Mouse (Mus musculus) liver, postnatal 0 days (tissue): ENCODE results near the gene Sds. TPM values are rescaled to one million over a fixed set of nuclear protein-coding genes. Genes with fewer than 3 reads are reported as not detected.

Experiments
- ATAC-seq: fragments of 200-750 bp; cut with Nextera tagmentation; 2 replicates; pipeline ENCODE4 v1.8.0; 2017; ENCODE audit warnings: mild to moderate bottlenecking, moderate library complexity
- DNase-seq: peaks from one replicate; pipeline ENCODE4 v3.0.0-alpha.2; 2016
- H3K27ac ChIP-seq: fragments of 300-500 bp; sonication (generic); 2 replicates; pipeline ENCODE4 v1.5.1; 2014; ENCODE audit warnings: antibody characterized with exemption, moderate library complexity, mild to moderate bottlenecking, low read depth
- H3K27me3 ChIP-seq: fragments of 300-500 bp; sonication (generic); 2 replicates; pipeline ENCODE4 v1.6.1; 2014; ENCODE audit warnings: low read length, control low read depth, mixed read lengths; ENCODE audit not compliant: insufficient read depth
- H3K36me3 ChIP-seq: fragments of 300-500 bp; sonication (generic); replicated peaks from 2 replicates; pipeline ENCODE4 v1.6.1; 2014; ENCODE audit warnings: mild to moderate bottlenecking, control low read depth, low read length, moderate library complexity, mixed read lengths; ENCODE audit not compliant: insufficient read depth
- H3K4me1 ChIP-seq: fragments of 300-500 bp; sonication (generic); 2 replicates; pipeline ENCODE4 v1.6.1; 2014; ENCODE audit warnings: antibody characterized with exemption, mild to moderate bottlenecking, control low read depth; ENCODE audit not compliant: insufficient read depth
- H3K4me2 ChIP-seq: fragments of 300-500 bp; sonication (generic); 2 replicates; pipeline ENCODE4 v1.6.1; 2014; ENCODE audit warnings: low read depth, mild to moderate bottlenecking, low read length, moderate library complexity, mixed read lengths
- H3K4me3 ChIP-seq: fragments of 300-500 bp; sonication (generic); 2 replicates; pipeline ENCODE4 v1.5.1; 2014; ENCODE audit warnings: low read depth, low read length
- H3K9ac ChIP-seq: fragments of 300-500 bp; sonication (generic); replicated peaks from 2 replicates; pipeline ENCODE4 v1.6.1; 2014; ENCODE audit warnings: mild to moderate bottlenecking, moderate library complexity
- H3K9me3 ChIP-seq: fragments of 300-500 bp; sonication (generic); 2 replicates; pipeline ENCODE4 v1.6.1; 2016; ENCODE audit warnings: mild to moderate bottlenecking, control low read depth, low read length, mixed read lengths
- CTCF ChIP-seq: sonication (generic); IDR thresholded peaks from 2 replicates; pipeline ENCODE4 v1.5.1; 2016; ENCODE audit warnings: antibody characterized with exemption, low read depth
- EP300 ChIP-seq: IDR thresholded peaks from 2 replicates; pipeline ENCODE4 v1.6.1; 2016; ENCODE audit warnings: antibody characterized with exemption, low read depth, mild to moderate bottlenecking
- WGBS: fragments of 180-500 bp; shearing (Covaris S2); extraction: QIAGEN DNeasy Blood & Tissue Kit; methylation state at CpG from one replicate; pipeline ENCODE4 v1.1.7; 2014; ENCODE audit not compliant: insufficient replicate concordance; 5-methylcytosine and 5-hydroxymethylcytosine counted together
- polyA plus RNA-seq: library from polyadenylated mRNA; unstranded; fragments of >200 nt; fragmentation: Nextera tagmentation; extraction: Ambion mirVana; gene quantifications from 2 replicates; pipeline ENCODE4 v1.2.1, GENCODE M21; 2015

The Sds gene
- polyA plus RNA-seq, 1 experiment from 2014 or later: 32.5 TPM

DNA sequence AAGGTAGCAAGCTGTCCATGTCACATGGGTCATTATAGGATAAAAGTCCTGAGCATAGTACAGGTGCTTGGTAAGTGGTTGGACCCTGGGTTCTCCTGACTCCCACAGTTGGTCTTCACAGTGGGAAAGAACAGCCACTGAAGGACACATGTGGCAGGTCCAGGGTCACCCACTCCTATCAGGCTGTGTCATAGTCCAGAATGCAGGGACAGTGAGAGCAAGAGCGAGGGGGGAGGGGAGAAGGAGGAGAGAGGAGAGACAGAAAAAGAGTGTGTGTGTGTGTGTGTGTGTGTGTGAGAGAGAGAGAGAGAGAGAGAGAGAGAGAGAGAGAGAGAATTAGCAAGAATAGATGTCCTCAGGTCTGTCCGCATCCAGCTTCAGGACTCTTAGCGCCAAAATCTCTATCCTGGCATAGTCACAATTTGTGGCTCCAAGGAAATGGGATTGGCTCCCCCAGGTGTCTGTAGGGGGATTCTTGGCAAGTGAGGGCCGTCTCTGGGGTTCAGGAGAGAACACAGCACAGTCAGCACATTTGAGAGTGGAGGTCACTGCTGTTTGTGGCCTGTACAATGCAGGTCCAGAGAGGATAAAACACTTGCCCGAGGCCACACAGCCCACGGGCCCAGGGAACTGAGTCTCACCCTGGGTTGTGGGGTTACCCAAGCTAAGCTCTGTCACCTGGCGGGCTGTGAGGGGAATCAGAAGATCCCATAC, 19.3 kb upstream of the Sds start:
- Histone ChIP-seq H3K4me2 (no peak overlapping the region), H3K36me3 (no peaks in the 10 kb centered on the region), H3K4me1 (no peaks in the 10 kb centered on the region), H3K9ac (no peak overlapping the region), H3K27me3 (peaks cover 26% of the 10 kb centered on the region), H3K9me3 (no peaks in the 10 kb centered on the region), H3K27ac (no peak overlapping the region), H3K4me3 (no peak overlapping the region)
- DNase-seq: no peak
- ATAC-seq: no peak
- TF ChIP-seq CTCF (no peak), EP300 (no peak)
- WGBS: 40% methylated on average over 7 of the region's 7 CpGs

DNA sequence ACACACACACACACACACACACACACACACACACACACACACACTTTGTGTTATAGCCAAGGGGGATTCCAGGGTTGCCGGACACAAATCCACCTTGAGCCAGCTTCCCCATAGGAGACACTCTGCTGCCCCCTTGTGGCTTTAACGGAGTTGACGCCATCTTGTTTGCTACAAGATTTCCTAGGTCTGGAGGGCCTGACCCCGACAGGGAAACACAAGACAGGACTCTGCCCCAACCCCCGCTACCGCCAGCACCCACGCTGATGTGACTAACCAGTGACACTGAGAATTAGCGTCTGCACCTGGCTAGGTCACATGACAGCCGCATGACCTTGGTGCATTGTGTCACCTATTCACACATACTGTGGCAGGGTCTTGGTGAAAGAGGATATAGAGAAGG, 18.7 kb upstream of the Sds start:
- no peak overlapping the region for H3K4me3 ChIP-seq
- H3K4me1 ChIP-seq: no peaks in the 10 kb centered on the region
- H3K27me3 ChIP-seq: peaks cover 26% of the 10 kb centered on the region
- no peaks in the 10 kb centered on the region for H3K9me3 ChIP-seq
- peak; percentile 31 for ATAC-seq
- TF ChIP-seq EP300 (no peak), CTCF (peak; percentile 80)
- no peaks in the 10 kb centered on the region for H3K36me3 ChIP-seq
- no peak overlapping the region for H3K9ac ChIP-seq
- peak; percentile 79 for DNase-seq
- H3K4me2 ChIP-seq: no peak overlapping the region
- WGBS: 8% methylated on average over 9 of the region's 9 CpGs
- H3K27ac ChIP-seq: no peak overlapping the region

DNA sequence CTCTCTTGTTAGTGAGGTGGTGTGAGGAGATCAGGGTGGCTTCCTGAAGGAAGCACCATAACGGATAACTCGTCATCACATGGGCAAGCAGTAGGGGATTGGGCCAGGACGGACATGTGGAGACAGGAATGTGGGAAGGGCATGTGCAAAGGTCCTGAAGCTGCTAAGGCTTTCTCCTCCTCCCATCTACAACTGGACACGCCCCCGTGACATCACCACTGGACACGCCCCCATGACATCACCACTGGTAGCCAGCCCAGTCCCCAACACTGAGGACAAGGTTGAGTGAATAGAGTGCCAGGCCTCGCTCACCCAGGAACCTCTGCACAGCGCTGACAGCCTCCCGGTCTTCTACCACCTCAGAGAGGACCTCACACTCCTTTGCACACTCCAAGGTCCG, 17.2 kb upstream of the Sds start:
- no peak overlapping the region for H3K4me2 ChIP-seq
- peak; percentile 63 for DNase-seq
- peaks cover 31% of the 10 kb centered on the region for H3K27me3 ChIP-seq
- no peak overlapping the region for H3K4me3 ChIP-seq
- H3K27ac ChIP-seq: no peak overlapping the region
- H3K9ac ChIP-seq: no peak overlapping the region
- no peaks in the 10 kb centered on the region for H3K9me3 ChIP-seq
- ATAC-seq: peak; percentile 40; the same call in 1 of the 2 replicates
- TF ChIP-seq EP300 (no peak), CTCF (no peak)
- no peaks in the 10 kb centered on the region for H3K36me3 ChIP-seq
- 64% methylated on average over 10 of the region's 10 CpGs for WGBS
- no peaks in the 10 kb centered on the region for H3K4me1 ChIP-seq

DNA sequence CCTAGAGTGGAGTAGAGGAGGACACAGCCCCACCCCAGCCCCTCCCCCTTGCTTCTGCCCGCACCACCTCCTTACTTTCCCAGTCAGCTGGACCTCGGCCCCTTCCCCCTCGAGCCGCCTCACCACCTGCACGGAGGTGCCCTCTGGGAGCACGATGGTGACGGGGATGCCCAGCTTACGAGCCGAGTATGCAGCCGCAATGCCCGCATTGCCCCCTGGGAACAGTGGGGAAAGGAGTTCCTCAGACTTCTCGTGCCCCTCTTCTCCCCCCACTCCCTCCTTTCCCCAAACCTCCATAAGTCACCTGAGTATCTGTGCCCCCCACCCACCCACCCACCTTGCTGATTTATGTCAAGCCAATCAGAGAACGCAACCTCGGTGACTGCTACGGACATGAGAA, 14.4 kb upstream of the Sds start:
- TF ChIP-seq EP300 (no peak), CTCF (no peak)
- Histone ChIP-seq H3K27ac (no peak overlapping the region), H3K9ac (no peak overlapping the region), H3K4me1 (peaks cover 8% of the 10 kb centered on the region), H3K27me3 (0 out of 2 replicates have a peak, but pooled peaks cover 11% of the 10 kb centered on the region), H3K36me3 (no peaks in the 10 kb centered on the region), H3K9me3 (no peaks in the 10 kb centered on the region), H3K4me2 (no peak overlapping the region), H3K4me3 (no peak overlapping the region)
- ATAC-seq (no peak), DNase-seq (no peak)
- WGBS: 67% methylated on average over 15 of the region's 15 CpGs

DNA sequence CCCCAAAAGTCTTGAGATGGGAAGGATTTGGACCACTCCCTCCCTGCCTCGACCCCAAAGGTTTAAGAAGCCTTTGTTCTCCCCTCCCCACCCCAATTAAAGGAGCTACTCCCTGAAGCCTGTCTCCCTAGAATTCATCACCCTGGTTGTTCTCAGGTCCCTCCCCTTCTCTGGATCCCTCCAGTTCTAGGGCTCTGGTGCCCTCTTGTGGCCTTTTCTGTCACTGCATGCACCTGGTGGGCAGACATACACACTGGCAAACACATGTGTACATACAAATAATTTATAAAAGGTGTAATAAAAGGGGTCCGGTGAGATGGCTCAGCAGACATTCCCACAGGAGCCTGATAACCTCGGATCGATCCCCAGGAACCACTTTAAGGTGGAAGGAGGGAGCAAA, 12.0 kb upstream of the Sds start:
- Histone ChIP-seq H3K36me3 (no peaks in the 10 kb centered on the region), H3K27ac (no peak overlapping the region), H3K9ac (no peak overlapping the region), H3K9me3 (no peaks in the 10 kb centered on the region), H3K4me3 (no peak overlapping the region), H3K4me2 (no peak overlapping the region), H3K4me1 (peaks cover 20% of the 10 kb centered on the region), H3K27me3 (0 out of 2 replicates have a peak, but pooled peaks cover 10% of the 10 kb centered on the region)
- peak; percentile 58 for DNase-seq
- 75% methylated on average over 4 of the region's 4 CpGs for WGBS
- TF ChIP-seq EP300: no peak
- TF ChIP-seq CTCF: peak; percentile 66
- ATAC-seq: no peak

DNA sequence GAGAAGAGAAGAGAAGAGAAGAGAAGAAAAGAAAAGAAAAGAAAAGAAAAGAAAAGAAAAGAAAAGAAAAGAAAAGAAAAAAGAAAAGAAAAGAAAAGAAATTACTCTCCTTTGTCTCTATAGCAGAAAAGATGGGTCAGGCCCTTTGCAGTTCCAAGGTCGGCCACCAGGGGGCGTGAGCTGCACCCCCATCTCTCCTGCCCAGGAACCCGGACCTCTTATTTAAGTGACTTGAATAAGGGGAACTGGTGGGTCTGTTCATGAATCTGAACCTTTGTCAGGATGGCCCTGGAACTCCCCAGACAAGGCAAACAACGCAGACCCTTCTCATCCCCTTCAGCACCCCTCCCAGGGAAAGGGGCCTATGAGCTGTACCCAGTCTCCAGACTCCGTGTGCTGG, 11.3 kb upstream of the Sds start:
- H3K4me1 ChIP-seq: peaks cover 20% of the 10 kb centered on the region
- no peak for ATAC-seq
- peak; percentile 69 for DNase-seq
- H3K9ac ChIP-seq: no peak overlapping the region
- no peaks in the 10 kb centered on the region for H3K9me3 ChIP-seq
- no peak overlapping the region for H3K4me3 ChIP-seq
- 0 out of 2 replicates have a peak, but pooled peaks cover 8% of the 10 kb centered on the region for H3K27me3 ChIP-seq
- no peaks in the 10 kb centered on the region for H3K36me3 ChIP-seq
- no peak for TF ChIP-seq EP300
- TF ChIP-seq CTCF: peak; percentile 77
- H3K27ac ChIP-seq: no peak overlapping the region
- 37% methylated on average over 5 of the region's 5 CpGs for WGBS
- H3K4me2 ChIP-seq: no peak overlapping the region

DNA sequence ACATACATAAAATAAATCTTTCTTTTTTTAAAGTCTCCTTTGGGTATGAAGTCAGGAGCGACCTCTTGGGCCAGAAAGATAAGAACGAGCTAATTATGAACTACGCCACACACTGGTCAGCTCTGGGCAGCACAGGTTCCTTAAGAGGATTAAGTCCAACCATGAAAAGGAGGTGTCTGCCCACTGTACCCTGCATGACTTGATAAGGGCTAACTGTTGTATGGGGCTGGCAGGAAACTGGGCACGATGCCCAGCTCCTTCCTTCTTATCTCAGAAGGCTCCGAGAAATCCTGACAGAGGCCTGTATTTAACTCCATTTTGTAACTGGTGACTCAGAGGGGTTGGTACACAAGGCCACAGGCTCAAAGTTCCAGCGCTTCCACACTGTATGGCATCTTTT, 10.5 kb upstream of the Sds start:
- Histone ChIP-seq H3K27ac (no peak overlapping the region), H3K9me3 (no peaks in the 10 kb centered on the region), H3K36me3 (no peaks in the 10 kb centered on the region), H3K4me3 (no peak overlapping the region), H3K9ac (no peak overlapping the region), H3K4me2 (no peak overlapping the region), H3K27me3 (0 out of 2 replicates have a peak, but pooled peaks cover 8% of the 10 kb centered on the region), H3K4me1 (peaks cover 20% of the 10 kb centered on the region)
- DNase-seq (peak; percentile 74), ATAC-seq (peak; percentile 60)
- TF ChIP-seq EP300 (peak; percentile 92), CTCF (peak; percentile 50)
- WGBS: 37% methylated on average over 6 of the region's 6 CpGs
